Mouse (Mus musculus) kidney, postnatal 14 days (tissue): ENCODE data around the gene Myom1.

Experiments used
- DNase-seq: peaks from one replicate; pipeline ENCODE4 v3.0.0; 2022; ENCODE audit warnings: mixed read lengths

Gene Myom1

DNA sequence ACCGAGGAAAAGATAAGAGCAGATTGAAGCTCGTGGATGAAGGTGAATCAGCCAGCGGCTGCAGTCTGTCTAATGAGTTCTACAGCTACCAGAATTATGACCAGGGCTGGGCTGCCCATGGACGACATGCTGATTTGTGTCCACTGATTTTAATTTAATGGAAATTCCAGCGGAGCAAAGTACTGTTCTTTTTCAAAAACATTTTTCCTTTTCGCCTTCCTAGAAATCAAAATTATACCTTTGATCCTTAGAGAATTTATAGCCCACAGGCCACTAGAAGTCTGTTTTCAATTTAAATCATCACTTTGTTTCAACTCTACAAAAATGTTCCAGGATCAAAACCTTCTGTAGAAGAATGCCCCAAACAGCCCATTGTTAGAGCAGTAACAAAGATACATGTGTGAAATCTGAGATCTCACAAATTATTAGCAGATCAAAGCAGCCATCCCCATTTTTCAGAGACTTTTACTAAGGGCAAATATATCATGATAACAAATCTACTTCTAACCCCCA, 108.4 kb downstream of the Myom1 start:
- no peak for DNase-seq

GRCm38 (mm10) chr17:71112689-71113088, 110.3 kb downstream of the Myom1 start:
- DNase-seq, result no peak

DNA sequence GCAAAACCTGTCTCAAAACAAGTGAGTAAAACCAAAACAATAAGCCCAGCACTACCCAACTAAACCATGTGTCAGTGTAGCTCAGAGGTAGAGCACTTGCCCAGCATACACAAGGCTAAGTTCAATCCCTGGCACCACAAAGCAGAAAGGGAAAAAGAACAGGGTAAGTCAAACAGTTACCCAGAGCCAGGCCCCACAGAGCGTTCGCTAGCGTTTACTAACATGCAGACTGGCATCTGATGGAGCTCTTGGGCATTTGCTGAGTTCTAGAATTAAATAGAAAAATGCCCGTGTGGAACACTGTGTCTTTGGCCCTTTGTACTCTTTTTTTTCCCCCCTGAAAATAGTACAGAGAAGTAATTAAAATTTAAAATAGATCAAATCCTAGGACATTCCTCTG, 111.8 kb downstream of the Myom1 start:
- no peak for DNase-seq

- DNase-seq, result no peak
Observed at GRCm38 (mm10) chr17:71117956-71118355, 115.5 kb downstream of the Myom1 start.

DNA sequence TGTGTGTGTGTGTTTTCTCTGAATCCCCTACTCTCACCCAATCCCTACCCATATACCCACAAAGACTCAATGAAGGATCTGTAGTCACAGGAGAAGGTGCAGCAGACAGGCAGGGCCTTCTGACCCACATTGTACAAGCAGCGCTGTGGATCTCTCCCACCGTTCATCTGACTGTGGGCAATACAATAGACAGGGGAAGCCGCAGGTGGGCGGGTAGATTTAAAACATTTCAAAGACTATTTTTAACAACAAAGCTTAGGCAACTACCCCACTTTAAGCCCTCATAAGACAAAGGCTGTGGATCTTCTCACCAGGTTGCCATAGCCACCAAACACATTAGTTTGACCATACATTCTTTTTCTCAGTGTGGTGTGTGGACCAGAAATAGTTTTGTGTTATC, 116.2 kb downstream of the Myom1 start:
- DNase-seq, result no peak

DNA sequence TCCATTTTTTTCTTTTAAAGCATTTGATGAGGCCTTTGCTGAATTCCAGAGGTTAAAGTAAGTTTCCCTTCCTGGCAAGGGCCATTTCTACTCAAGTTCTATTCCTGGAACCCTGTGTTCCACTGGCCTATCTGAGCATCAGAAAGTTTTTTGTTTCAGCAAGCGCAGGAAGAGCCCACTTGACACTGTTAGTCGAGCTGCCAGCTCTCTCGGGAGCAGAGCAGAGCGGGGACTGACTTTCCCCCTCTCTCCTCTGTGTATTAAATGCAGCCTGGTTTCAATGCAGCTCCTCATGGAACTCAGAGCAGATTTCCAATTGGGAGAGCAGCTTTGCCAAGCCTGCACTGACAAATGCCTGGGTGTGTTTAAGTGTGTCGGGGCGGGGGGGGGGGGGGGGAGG, 118.2 kb downstream of the Myom1 start:
- no peak for DNase-seq

GRCm38 (mm10) chr17:71124061-71124670, 121.7 kb downstream of the Myom1 start:
- no peak for DNase-seq

GRCm38 (mm10) chr17:71124674-71125073, 122.2 kb downstream of the Myom1 start:
- no peak for DNase-seq

DNA sequence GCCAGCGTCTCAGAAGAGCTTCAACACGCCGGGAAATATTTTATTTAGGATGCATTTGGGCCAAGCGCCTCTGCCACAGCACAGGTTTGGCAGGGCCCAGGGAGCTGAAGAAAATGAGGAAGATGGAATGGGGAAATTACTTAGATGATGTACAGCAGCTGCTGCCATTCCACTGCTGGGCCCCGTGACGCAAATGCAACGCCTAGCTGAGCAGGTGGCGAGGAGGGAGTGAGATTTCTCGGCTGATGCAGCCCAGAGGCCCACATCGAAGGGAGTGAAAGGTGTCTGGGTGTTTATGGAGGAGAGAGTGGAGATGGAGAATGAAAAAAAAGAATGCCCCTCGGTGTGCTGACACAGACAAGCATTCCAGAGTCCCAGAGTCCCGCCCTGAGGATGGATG, 123.1 kb downstream of the Myom1 start:
- DNase-seq, result no peak

DNA sequence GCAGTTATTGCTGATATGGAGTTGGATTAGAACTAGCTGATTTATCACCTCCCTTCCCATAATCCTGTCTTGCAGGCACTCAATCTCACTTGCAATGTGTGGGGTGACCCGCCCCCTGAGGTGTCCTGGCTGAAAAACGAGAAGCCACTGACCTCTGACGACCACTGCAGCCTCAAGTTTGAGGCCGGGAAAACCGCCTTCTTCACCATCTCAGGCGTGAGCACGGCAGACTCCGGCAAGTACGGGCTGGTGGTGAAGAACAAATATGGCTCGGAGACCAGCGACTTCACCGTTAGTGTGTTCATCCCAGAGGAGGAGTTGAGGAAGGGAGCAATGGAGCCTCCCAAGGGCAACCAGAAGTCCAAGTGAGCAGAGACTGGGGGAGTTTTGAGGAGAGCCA, 123.6 kb downstream of the Myom1 start:
- no peak for DNase-seq

DNA sequence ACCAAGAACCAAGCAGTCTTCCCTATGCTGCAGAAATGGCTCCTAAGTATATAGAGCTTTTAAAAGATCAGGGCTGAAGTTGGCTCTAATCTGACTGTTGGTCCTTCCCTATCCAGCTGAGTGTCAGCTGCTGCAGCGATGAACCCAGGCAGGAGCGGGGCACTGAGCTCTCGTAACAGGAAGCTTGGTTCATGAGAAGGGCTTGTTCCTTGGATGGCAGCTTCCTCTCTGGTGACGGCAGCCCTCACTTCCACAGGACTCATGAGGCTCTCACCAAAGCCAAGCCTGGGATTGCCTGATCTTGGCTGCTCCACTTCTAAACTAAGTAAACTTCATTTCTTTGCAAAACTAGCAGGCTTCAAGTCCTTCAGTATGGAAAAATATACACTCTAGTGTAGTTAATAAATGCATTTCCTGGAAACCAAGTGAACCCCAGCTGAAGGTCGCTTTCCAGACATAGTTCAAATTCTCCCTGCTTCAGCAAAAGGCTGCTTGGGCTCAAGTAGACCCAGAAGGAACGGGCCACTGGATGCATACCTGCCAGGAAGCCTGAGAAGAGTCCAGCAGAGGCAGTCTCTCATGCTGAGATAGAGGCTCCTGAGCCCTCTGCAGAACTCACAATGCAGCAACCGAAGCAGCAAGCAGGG, 125.2 kb downstream of the Myom1 start:
- DNase-seq, result peak; percentile 53

DNA sequence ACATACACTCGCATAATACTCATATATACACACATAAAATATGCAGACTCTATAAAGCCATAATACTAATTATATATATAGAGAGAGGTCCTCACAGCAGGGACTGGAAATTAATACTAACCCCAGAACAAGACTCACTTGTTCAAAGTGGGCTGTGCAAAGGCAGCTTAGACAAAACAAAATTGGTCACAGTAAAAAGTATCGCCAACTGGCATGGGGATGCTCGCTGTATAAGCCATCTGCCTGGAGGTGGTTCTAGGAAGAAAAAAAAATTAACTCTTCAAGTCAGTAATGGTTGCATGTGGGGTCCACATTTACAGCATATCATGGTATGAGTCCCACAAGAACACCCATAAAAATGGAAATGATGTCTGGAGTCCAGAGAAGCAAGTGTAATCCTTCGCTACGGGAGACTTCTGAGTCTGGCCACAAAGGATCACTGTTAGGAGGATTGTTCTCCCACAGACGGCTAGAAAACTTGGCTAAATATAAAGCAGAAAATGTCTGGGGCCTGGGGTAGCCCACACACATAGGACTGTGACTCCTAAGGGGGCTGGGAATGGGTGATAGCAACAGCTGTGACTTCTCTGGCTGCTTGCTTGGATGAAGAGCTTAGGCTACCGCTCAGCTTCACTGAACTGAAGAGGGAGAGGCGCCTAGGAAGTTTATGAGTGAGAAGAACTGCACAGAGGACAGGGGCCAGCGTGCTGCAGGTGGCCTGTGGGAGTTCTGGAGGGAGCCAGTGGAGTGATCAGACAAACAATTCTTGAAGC, 127.2 kb downstream of the Myom1 start:
- DNase-seq, result no peak

GRCm38 (mm10) chr17:71132221-71132620, 129.8 kb downstream of the Myom1 start:
- no peak for DNase-seq

- no peak for DNase-seq
Observed at GRCm38 (mm10) chr17:71132856-71133439, 130.5 kb downstream of the Myom1 start.

DNA sequence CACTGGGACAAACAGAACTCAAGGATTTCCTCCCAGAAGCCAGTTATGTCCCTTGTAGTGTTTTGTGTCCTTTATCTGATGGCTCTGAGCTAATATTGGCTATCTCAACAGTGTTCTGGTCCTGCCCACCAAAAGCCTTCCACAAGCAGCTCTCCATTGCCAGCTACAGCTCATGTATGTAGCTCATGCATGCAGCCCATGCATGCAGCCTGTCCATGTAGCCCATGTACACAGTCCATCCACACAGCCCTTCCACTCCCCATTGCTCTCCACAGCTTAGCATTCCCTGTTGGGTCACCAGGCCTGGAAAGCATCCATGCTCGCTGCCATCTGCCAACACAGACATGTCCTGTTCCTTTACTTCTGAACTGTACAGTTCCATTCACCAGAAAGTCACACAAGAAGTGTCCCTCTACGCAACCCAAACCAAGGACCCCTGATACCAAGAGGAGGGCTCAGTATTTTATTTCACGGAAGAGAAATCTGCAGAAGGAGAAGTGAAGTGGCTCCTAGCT, 132.1 kb downstream of the Myom1 start:
- no peak for DNase-seq

DNA sequence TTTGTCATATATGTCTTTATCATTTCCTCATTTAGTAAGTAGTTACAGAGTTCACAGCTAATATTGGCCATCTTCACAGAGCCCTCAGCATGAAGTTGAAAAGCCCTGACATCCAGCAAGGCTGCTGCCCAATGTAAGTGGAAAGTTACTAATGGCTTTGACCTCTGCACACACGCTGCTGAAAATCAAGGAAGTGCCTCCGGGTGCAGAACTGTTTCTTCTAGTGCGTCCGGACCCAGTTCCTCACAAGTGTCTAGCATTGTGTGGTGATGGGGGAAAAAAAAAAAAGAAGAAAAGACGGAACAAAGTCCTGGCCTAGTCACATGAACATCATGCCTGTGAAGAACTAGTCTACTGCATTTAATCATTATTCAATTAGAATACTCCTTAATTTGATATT, 132.7 kb downstream of the Myom1 start:
- peak; percentile 78 for DNase-seq

DNA sequence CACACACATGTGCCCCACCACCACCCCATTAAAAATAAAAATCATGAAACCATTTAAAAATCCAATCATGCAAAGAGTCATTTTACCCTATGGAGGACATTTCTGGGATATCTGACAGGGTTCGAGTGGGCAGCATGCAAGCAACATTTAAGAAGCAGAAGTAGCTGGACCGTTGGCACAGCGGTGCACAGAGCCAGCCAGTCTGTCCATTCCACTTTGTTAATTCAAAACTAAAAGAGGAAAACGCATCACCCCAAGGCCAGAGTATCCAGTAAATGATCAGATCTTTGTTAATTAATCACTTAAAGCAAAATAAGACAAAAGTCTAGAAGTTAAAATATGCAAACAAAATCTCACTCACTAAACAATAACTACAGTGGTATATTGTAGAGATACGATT, 133.4 kb downstream of the Myom1 start:
- DNase-seq, result peak; percentile 29

- no peak for DNase-seq
Observed at GRCm38 (mm10) chr17:71136384-71137333, 134.2 kb downstream of the Myom1 start.

- no peak for DNase-seq
Observed at GRCm38 (mm10) chr17:71137334-71137721, 134.9 kb downstream of the Myom1 start.

- no peak for DNase-seq
Observed at GRCm38 (mm10) chr17:71142068-71142467, 139.6 kb downstream of the Myom1 start.

- no peak for DNase-seq
Observed at GRCm38 (mm10) chr17:71143155-71143554, 140.7 kb downstream of the Myom1 start.
